Mouse (Mus musculus) limb, embryonic 10.5 days (tissue): Measurements from ENCODE around the gene Sept5. TPM values are rescaled to one million over a fixed set of nuclear protein-coding genes. Genes with fewer than 3 reads are reported as not detected.
A peak's percentile ranks its signal among the peaks of the same experiment; 100 is the strongest.

Experiments
- DNase-seq: peaks from one replicate; pipeline ENCODE4 v3.0.0-alpha.2; 2017; ENCODE audit warnings: low spot score
- H3K27ac ChIP-seq: fragments of 300-500 bp; sonication (generic); 2 replicates; pipeline ENCODE4 v1.5.1; 2016; ENCODE audit warnings: mild to moderate bottlenecking
- H3K27me3 ChIP-seq: fragments of 300-500 bp; sonication (generic); 2 replicates; pipeline ENCODE4 v1.6.1; 2016; ENCODE audit warnings: low read depth, mild to moderate bottlenecking; ENCODE audit not compliant: poor library complexity, severe bottlenecking
- H3K36me3 ChIP-seq: fragments of 300-500 bp; sonication (generic); 2 replicates; pipeline ENCODE4 v1.6.1; 2016; ENCODE audit warnings: mild to moderate bottlenecking, moderate library complexity
- H3K4me1 ChIP-seq: fragments of 300-500 bp; sonication (generic); 2 replicates; pipeline ENCODE4 v1.6.1; 2016
- H3K4me3 ChIP-seq: fragments of 300-500 bp; sonication (generic); 2 replicates; pipeline ENCODE4 v1.5.1; 2016; ENCODE audit warnings: mild to moderate bottlenecking, moderate library complexity
- H3K9me3 ChIP-seq: fragments of 300-500 bp; sonication (generic); replicated peaks from 2 replicates; pipeline ENCODE4 v1.6.1; 2016; ENCODE audit warnings: mild to moderate bottlenecking
- WGBS: fragments of 180-500 bp; shearing (Covaris S2); methylation state at CpG from one replicate; pipeline ENCODE4 v1.1.7; 2016; 5-methylcytosine and 5-hydroxymethylcytosine counted together
- polyA plus RNA-seq: library from polyadenylated mRNA; unstranded; fragments of >200 nt; fragmentation: Nextera tagmentation; extraction: Ambion mirVana; gene quantifications from 2 replicates; pipeline ENCODE4 v1.2.1, GENCODE M21; 2016

Gene Sept5
- polyA plus RNA-seq, 1 experiment from 2014 or later, result 29.1 TPM

GRCm38 (mm10) chr16:18620201-18620600 is 9.6 kb downstream of the Sept5 start:
- Histone ChIP-seq H3K27me3 (peaks cover 100% of the 10 kb centered on the region), H3K9me3 (no peaks in the 10 kb centered on the region), H3K36me3 (peaks cover 29% of the 10 kb centered on the region), H3K4me3 (peak overlapping the region; percentile 54), H3K4me1 (peaks cover 42% of the 10 kb centered on the region), H3K27ac (no peak overlapping the region)
- DNase-seq, result no peak
- WGBS, result 16% methylated on average over 6 of the region's 6 CpGs

- Histone ChIP-seq H3K9me3 (no peaks in the 10 kb centered on the region), H3K4me1 (peaks cover 44% of the 10 kb centered on the region), H3K27ac (no peak overlapping the region), H3K4me3 (no peak overlapping the region), H3K27me3 (peaks cover 100% of the 10 kb centered on the region), H3K36me3 (peaks cover 19% of the 10 kb centered on the region)
- WGBS, result 44% methylated on average over 4 of the region's 4 CpGs
- no peak for DNase-seq
Measured at GRCm38 (mm10) chr16:18619110-18619509, 10.6 kb downstream of the Sept5 start.

GRCm38 (mm10) chr16:18618297-18618696 is 11.5 kb downstream of the Sept5 start:
- Histone ChIP-seq H3K36me3 (peaks cover 11% of the 10 kb centered on the region), H3K27me3 (peaks cover 98% of the 10 kb centered on the region), H3K4me1 (peaks cover 52% of the 10 kb centered on the region), H3K4me3 (no peak overlapping the region), H3K27ac (no peak overlapping the region), H3K9me3 (no peaks in the 10 kb centered on the region)
- no peak for DNase-seq
- 68% methylated on average over 2 of the region's 2 CpGs for WGBS

- H3K4me1 ChIP-seq, result peaks cover 60% of the 10 kb centered on the region
- no peaks in the 10 kb centered on the region for H3K9me3 ChIP-seq
- H3K36me3 ChIP-seq, result peaks cover 3% of the 10 kb centered on the region
- peak overlapping the region; percentile 29 for H3K4me3 ChIP-seq
- DNase-seq, result peak; percentile 95
- WGBS, result 2% methylated on average over 27 of the region's 27 CpGs
- H3K27me3 ChIP-seq, result peaks cover 94% of the 10 kb centered on the region
- H3K27ac ChIP-seq, result no peak overlapping the region
Measured at GRCm38 (mm10) chr16:18617370-18618065, 12.2 kb downstream of the Sept5 start.

GRCm38 (mm10) chr16:18613301-18613700 is 16.5 kb downstream of the Sept5 start:
- 47% methylated on average over 3 of the region's 3 CpGs for WGBS
- H3K36me3 ChIP-seq, result no peaks in the 10 kb centered on the region

GRCm38 (mm10) chr16:18611752-18612151 is 18.0 kb downstream of the Sept5 start:
- H3K27ac ChIP-seq, result no peak overlapping the region
- DNase-seq, result peak; percentile 65
- 9% methylated on average over 13 of the region's 13 CpGs for WGBS

More at GRCm38 (mm10) chr16:18613301-18613700, 16.5 kb downstream of the Sept5 start:
- Histone ChIP-seq H3K27me3 (peaks cover 94% of the 10 kb centered on the region), H3K4me1 (peaks cover 66% of the 10 kb centered on the region), H3K9me3 (no peaks in the 10 kb centered on the region), H3K4me3 (no peak overlapping the region), H3K27ac (peak overlapping the region; percentile 27; the same call in 1 of the 2 replicates)
- DNase-seq, result peak; percentile 68

GRCm38 (mm10) chr16:18609099-18609498 is 20.7 kb downstream of the Sept5 start:
- WGBS, result 68% methylated on average over 2 of the region's 2 CpGs
- no peak for DNase-seq
- Histone ChIP-seq H3K27ac (no peak overlapping the region), H3K4me3 (no peak overlapping the region), H3K4me1 (peaks cover 58% of the 10 kb centered on the region), H3K9me3 (no peaks in the 10 kb centered on the region), H3K36me3 (no peaks in the 10 kb centered on the region), H3K27me3 (peaks cover 94% of the 10 kb centered on the region)

More at GRCm38 (mm10) chr16:18611752-18612151, 18.0 kb downstream of the Sept5 start:
- no peaks in the 10 kb centered on the region for H3K36me3 ChIP-seq
- no peak overlapping the region for H3K4me3 ChIP-seq
- H3K4me1 ChIP-seq, result peaks cover 64% of the 10 kb centered on the region
- H3K9me3 ChIP-seq, result no peaks in the 10 kb centered on the region
- peaks cover 94% of the 10 kb centered on the region for H3K27me3 ChIP-seq

- H3K9me3 ChIP-seq, result no peaks in the 10 kb centered on the region
- WGBS, result 4% methylated on average over 11 of the region's 11 CpGs
- H3K27me3 ChIP-seq, result peaks cover 95% of the 10 kb centered on the region
- no peak overlapping the region for H3K27ac ChIP-seq
- DNase-seq, result no peak
- H3K36me3 ChIP-seq, result no peaks in the 10 kb centered on the region
- peak overlapping the region; percentile 9 for H3K4me3 ChIP-seq
- peaks cover 55% of the 10 kb centered on the region for H3K4me1 ChIP-seq
Measured at GRCm38 (mm10) chr16:18608226-18608625, 21.5 kb downstream of the Sept5 start.

- peak overlapping the region; percentile 1; the same call in 1 of the 2 replicates for H3K27ac ChIP-seq
- 65% methylated on average over 5 of the region's 5 CpGs for WGBS
- no peaks in the 10 kb centered on the region for H3K36me3 ChIP-seq
- peaks cover 79% of the 10 kb centered on the region for H3K27me3 ChIP-seq
- H3K4me1 ChIP-seq, result peaks cover 46% of the 10 kb centered on the region
- no peaks in the 10 kb centered on the region for H3K9me3 ChIP-seq
- H3K4me3 ChIP-seq, result no peak overlapping the region
- DNase-seq, result no peak
Measured at GRCm38 (mm10) chr16:18605705-18606104, 24.0 kb downstream of the Sept5 start.

GRCm38 (mm10) chr16:18604267-18604701 is 25.5 kb downstream of the Sept5 start:
- WGBS, result 69% methylated on average over 8 of the region's 8 CpGs
- Histone ChIP-seq H3K4me1 (peaks cover 42% of the 10 kb centered on the region), H3K9me3 (no peaks in the 10 kb centered on the region), H3K27me3 (peaks cover 79% of the 10 kb centered on the region), H3K4me3 (no peak overlapping the region), H3K36me3 (no peaks in the 10 kb centered on the region), H3K27ac (peak overlapping the region; percentile 58; the same call in 1 of the 2 replicates)
- no peak for DNase-seq

GRCm38 (mm10) chr16:18601447-18601846 is 28.3 kb downstream of the Sept5 start:
- Histone ChIP-seq H3K4me3 (no peak overlapping the region), H3K4me1 (peaks cover 29% of the 10 kb centered on the region), H3K36me3 (no peaks in the 10 kb centered on the region), H3K9me3 (no peaks in the 10 kb centered on the region), H3K27ac (no peak overlapping the region; the same call in 1 of the 2 replicates), H3K27me3 (peaks cover 73% of the 10 kb centered on the region)
- WGBS, result 61% methylated on average over 7 of the region's 7 CpGs
- no peak for DNase-seq

GRCm38 (mm10) chr16:18598006-18598405 is 31.7 kb downstream of the Sept5 start:
- H3K4me1 ChIP-seq, result peaks cover 26% of the 10 kb centered on the region
- DNase-seq, result no peak
- WGBS, result 75% methylated on average over 3 of the region's 3 CpGs
- H3K27me3 ChIP-seq, result peaks cover 76% of the 10 kb centered on the region
- no peaks in the 10 kb centered on the region for H3K36me3 ChIP-seq
- H3K9me3 ChIP-seq, result no peaks in the 10 kb centered on the region
- no peak overlapping the region for H3K27ac ChIP-seq
- H3K4me3 ChIP-seq, result no peak overlapping the region

GRCm38 (mm10) chr16:18596255-18596654 is 33.5 kb downstream of the Sept5 start:
- H3K9me3 ChIP-seq, result no peaks in the 10 kb centered on the region
- DNase-seq, result no peak
- 0 out of 2 replicates have a peak overlapping the region, but pooled peaks have one; percentile 9 for H3K27ac ChIP-seq
- peaks cover 86% of the 10 kb centered on the region for H3K27me3 ChIP-seq
- 40% methylated on average over 5 of the region's 5 CpGs for WGBS
- no peak overlapping the region for H3K4me3 ChIP-seq
- H3K4me1 ChIP-seq, result peaks cover 20% of the 10 kb centered on the region
- H3K36me3 ChIP-seq, result no peaks in the 10 kb centered on the region
